13 mouse cellular contexts compared by ENCODE assay signal in the genomic region with DNA sequence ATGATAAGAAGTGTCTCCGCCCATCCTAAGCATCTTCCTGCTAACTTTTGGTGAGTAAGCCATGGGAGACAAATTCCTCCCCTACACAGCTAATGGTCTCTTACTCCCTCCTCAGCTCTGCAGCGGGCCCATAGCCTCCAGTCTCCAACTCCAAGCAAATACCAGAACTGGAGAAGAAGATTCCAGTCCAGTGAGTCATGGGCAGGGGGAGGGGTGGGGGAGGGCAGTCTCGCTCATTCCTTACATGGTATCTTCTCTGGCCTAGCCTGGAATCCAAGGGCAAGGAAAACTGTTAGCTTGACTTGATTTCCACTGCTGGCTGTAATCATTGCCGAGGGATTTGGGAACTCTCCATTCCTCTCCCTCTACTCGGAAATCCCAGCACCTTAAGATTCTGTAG. TPM values are rescaled to one million over a fixed set of nuclear protein-coding genes. Genes with fewer than 3 reads are reported as not detected.
A peak's percentile ranks its signal among the peaks of the same experiment; 100 is the strongest.
DNase-seq lines count a peak whose midpoint lies in the region; ATAC-seq and TF ChIP-seq lines count a peak whose summit lies in the region.
"Had no signal": no experiment of that assay in that cellular context is flagged by ENCODE, and none has a peak within 500 bp of the region (broad histone marks: within the 10 kb centered on the region; RNA-seq: fewer than 3 reads in every experiment).

No protein-coding gene starts in this region.

- TF ChIP-seq CTCF in testis, adult 2 months (IDR thresholded peaks at IDR 0.05; ENCODE audit: control insufficient read depth, insufficient read depth, insufficient replicate concordance, low read depth, low read length): no peak
- no peak for TF ChIP-seq CTCF in lung, embryonic 14.5 days (IDR thresholded peaks at IDR 0.05; ENCODE audit: low read depth)

- peak; percentile 64; the same call in 1 of the 2 replicates for ATAC-seq in heart, embryonic 11.5 days (replicated peaks; ENCODE audit: insufficient number of reproducible peaks, low FRiP score, low TSS enrichment)
- peak; percentile 72 for ATAC-seq in lung, embryonic 14.5 days (ENCODE audit: insufficient read depth)
- ATAC-seq in neural tube, embryonic 15.5 days (ENCODE audit: low FRiP score): no peak

- WGBS in heart, embryonic 11.5 days (ENCODE audit: insufficient replicate concordance): 23% methylated on average over 5 of the region's 5 CpGs
- 27% methylated on average over 5 of the region's 5 CpGs for WGBS in lung, embryonic 14.5 days
- WGBS in neural tube, embryonic 15.5 days: 68% methylated on average over 5 of the region's 5 CpGs

- peak overlapping the region; percentile 86 for H3K27ac ChIP-seq in heart, embryonic 11.5 days (ENCODE audit: low read depth, low read length)
- peak overlapping the region; percentile 46 for H3K27ac ChIP-seq in testis, adult 2 months (ENCODE audit: control insufficient read depth, insufficient read depth, low read depth, low read length)
- H3K27ac ChIP-seq in lung, embryonic 14.5 days (ENCODE audit: low read depth): peak overlapping the region; percentile 67
- no peak overlapping the region for H3K27ac ChIP-seq in neural tube, embryonic 15.5 days (replicated peaks)

- no peaks in the 10 kb centered on the region for H3K27me3 ChIP-seq in heart, embryonic 11.5 days (ENCODE audit: control insufficient read depth, insufficient read depth, low read length)
- no peaks in the 10 kb centered on the region for H3K27me3 ChIP-seq in testis, adult 2 months (ENCODE audit: control insufficient read depth, insufficient read depth, low read length)
- no peaks in the 10 kb centered on the region for H3K27me3 ChIP-seq in lung, embryonic 14.5 days (ENCODE audit: insufficient read depth, low read length)
- H3K27me3 ChIP-seq in neural tube, embryonic 15.5 days (replicated peaks): no peaks in the 10 kb centered on the region

- no peak overlapping the region for H3K4me3 ChIP-seq in heart, embryonic 11.5 days (ENCODE audit: low read depth, low read length)
- H3K4me3 ChIP-seq in testis, adult 2 months (ENCODE audit: control insufficient read depth, low read depth, low read length): peak overlapping the region; percentile 63
- H3K4me3 ChIP-seq in lung, embryonic 14.5 days (ENCODE audit: low read depth, low read length): no peak overlapping the region
- H3K4me3 ChIP-seq in neural tube, embryonic 15.5 days (replicated peaks): no peak overlapping the region

- no peaks in the 10 kb centered on the region for H3K9me3 ChIP-seq in heart, embryonic 11.5 days (replicated peaks; ENCODE audit: control insufficient read depth, low read length)
- H3K9me3 ChIP-seq in lung, embryonic 14.5 days (ENCODE audit: low read depth, low read length): no peaks in the 10 kb centered on the region
- no peaks in the 10 kb centered on the region for H3K9me3 ChIP-seq in neural tube, embryonic 15.5 days (replicated peaks)

- no peaks in the 10 kb centered on the region for H3K36me3 ChIP-seq in heart, embryonic 11.5 days (ENCODE audit: control insufficient read depth, insufficient read depth, low read length)
- no peaks in the 10 kb centered on the region for H3K36me3 ChIP-seq in testis, adult 2 months (ENCODE audit: control insufficient read depth, insufficient read depth, low read length)
- no peaks in the 10 kb centered on the region for H3K36me3 ChIP-seq in lung, embryonic 14.5 days (ENCODE audit: insufficient read depth)
- H3K36me3 ChIP-seq in neural tube, embryonic 15.5 days: no peaks in the 10 kb centered on the region

- peaks cover 19% of the 10 kb centered on the region; the same call in 1 of the 2 replicates for H3K4me1 ChIP-seq in heart, embryonic 11.5 days (ENCODE audit: control insufficient read depth, insufficient read depth, low read length)
- H3K4me1 ChIP-seq in testis, adult 2 months (ENCODE audit: control insufficient read depth, insufficient read depth, low read length): no peaks in the 10 kb centered on the region
- H3K4me1 ChIP-seq in lung, embryonic 14.5 days (ENCODE audit: insufficient read depth): peaks cover 12% of the 10 kb centered on the region
- no peaks in the 10 kb centered on the region for H3K4me1 ChIP-seq in neural tube, embryonic 15.5 days

- no peak overlapping the region for H3K4me2 ChIP-seq in heart, embryonic 11.5 days
- no peak overlapping the region for H3K4me2 ChIP-seq in lung, embryonic 14.5 days
- H3K4me2 ChIP-seq in neural tube, embryonic 15.5 days: no peak overlapping the region

- no peak overlapping the region for H3K9ac ChIP-seq in heart, embryonic 11.5 days (ENCODE audit: low read depth, low read length)
- no peak overlapping the region for H3K9ac ChIP-seq in lung, embryonic 14.5 days
- H3K9ac ChIP-seq in neural tube, embryonic 15.5 days (replicated peaks): no peak overlapping the region

- no peak for TF ChIP-seq POLR2A in testis, adult 2 months (IDR thresholded peaks at IDR 0.05; ENCODE audit: control insufficient read depth, low read depth, low read length)

- no peak for DNase-seq in heart, adult 8-10 months (ENCODE audit: low spot score)
- DNase-seq in testis, postnatal 10 days (ENCODE audit: low spot score): no peak
- DNase-seq in lung, embryonic 14.5 days: peak; percentile 62
- DNase-seq in thymus, postnatal 25 days: no peak
- DNase-seq in left cerebral cortex, adult 18-20 months (ENCODE audit: low spot score in 2 of 2): no peak
- DNase-seq: adrenal gland, postnatal 14 days; layer of hippocampus, adult 9-11 months had no signal

RNA-seq across cellular contexts. Expression of a gene that starts 51.4 kb away (rescaled TPM):
- 83.3 and 93.3 TPM in 2 replicates for polyA plus RNA-seq in heart, embryonic 11.5 days (2014; fragmentation: Nextera tagmentation; extraction: Ambion mirVana)
- 10 to 100 TPM; 42.6 to 46.1 (median 44.5) TPM for total RNA-seq in heart, adult 8-10 months (2022)
- 4.3 and 5.4 TPM in 2 replicates for polyA plus RNA-seq in testis, adult 2 months (2012; rRNA removed)
- 102 and 105 TPM in 2 replicates for polyA plus RNA-seq in lung, embryonic 14.5 days (2014; fragmentation: Nextera tagmentation; extraction: Ambion mirVana)
- polyA plus RNA-seq in neural tube, embryonic 15.5 days (2015; fragmentation: Nextera tagmentation; extraction: Ambion mirVana): 23.7 and 33.5 TPM in 2 replicates
- total RNA-seq in left cerebral cortex, adult 18-20 months (2021): 10 to 100 TPM; 49.5 to 50.7 TPM
- total RNA-seq: common myeloid progenitor, adult 5-6 weeks; megakaryocyte progenitor cell, adult 5-6 weeks; neutrophil, adult 5-6 weeks had no signal
